Mouse (Mus musculus) lung, postnatal 25 days (tissue): ENCODE results near the gene Gm49395.

ENCODE experiments used
- DNase-seq: peaks from one replicate; pipeline ENCODE4 v3.0.0; 2022; ENCODE audit warnings: low spot score

Gene Gm49395

DNA sequence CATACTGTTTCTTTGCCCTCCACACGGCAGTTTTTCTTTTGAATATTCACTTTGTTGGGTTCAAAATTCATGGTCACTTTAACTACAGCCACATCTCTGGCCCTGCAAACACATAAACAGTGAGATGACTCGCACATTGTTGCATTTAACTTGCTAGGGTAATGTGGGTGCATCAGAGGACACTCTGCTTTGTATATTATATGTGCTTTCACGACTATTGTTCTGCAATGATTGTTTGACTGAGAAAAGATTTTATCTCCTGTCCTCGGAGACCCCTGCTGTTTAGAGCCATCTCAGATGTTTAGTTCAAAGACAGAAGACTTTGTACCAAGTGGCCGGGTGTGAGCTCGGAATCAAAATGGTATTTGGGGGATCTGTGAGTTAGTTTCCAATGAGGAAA, 114.1 kb downstream of the Gm49395 start:
- peak; percentile 49 for DNase-seq

DNA sequence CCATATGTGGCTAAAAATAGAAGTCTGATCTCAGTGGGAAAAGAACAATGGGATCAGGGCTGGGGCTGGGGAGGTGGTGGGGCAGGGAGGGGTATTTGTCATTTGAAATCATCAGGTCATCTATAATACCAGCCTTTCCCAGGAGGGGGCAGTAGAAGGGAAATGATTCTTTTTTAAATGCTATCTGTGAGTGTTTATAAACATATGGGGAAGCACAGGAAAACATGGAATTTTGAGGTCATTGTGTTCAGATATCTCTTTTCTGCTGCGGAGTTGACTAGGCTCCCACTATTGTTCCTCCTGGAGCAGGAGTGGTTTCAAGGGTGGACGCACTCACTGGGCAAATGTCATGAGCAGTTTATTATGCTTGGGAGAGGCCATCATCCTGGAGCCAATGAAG, 114.6 kb downstream of the Gm49395 start:
- peak; percentile 82 for DNase-seq
